13 mouse cellular contexts compared by ENCODE assay signal in the genomic region with DNA sequence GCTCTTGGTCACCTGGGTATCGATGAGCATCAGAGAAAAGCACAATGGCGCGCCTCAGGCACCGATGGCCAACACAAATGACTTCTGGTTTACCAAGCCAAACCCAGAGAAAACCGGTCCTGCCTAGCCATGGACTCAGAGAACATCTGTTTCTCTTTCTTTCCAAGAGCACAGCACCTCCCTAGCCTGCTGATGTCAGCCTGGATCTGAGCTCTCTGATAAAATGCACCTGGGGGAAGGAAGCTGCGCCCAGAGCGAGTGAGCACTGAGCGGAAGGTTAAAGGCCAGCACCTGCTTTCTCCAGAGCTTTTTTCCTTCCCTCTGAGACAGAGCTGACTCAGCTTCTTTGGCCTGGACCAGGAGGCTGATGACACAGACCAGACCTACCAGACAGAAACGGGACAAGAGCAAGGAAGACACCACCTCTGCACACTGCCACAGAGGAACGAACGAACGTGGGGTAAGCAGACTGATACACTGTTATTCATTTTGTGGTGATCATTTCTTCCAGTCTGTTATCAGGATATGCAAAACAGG.
DNase-seq lines count a peak whose midpoint lies in the region; ATAC-seq lines count a peak whose summit lies in the region.
"Had no signal": no experiment of that assay in that cellular context is flagged by ENCODE, and none has a peak within 500 bp of the region (broad histone marks: within the 10 kb centered on the region; RNA-seq: fewer than 3 reads in every experiment).

No protein-coding gene starts in this region.

- no peaks in the 10 kb centered on the region for H3K9me3 ChIP-seq in kidney, embryonic 15.5 days (replicated peaks)
- H3K9me3 ChIP-seq: hindbrain, embryonic 13.5 days had no signal

- DNase-seq in kidney, adult 11 months = no peak
- peak; percentile 66 for DNase-seq in embryo, embryonic 10.5 days (ENCODE audit: low spot score)
- peak; percentile 75 for DNase-seq in forelimb bud, embryonic 11.5 days (ENCODE audit: low read depth, low spot score)
- peak; percentile 60 for DNase-seq in mesoderm, embryonic 11.5 days (ENCODE audit: low read depth, low spot score)
- DNase-seq in adrenal gland, postnatal 25 days = no peak
- DNase-seq in cerebellum, adult 11 months = no peak
- no peak for DNase-seq in lung, postnatal 4 days
- DNase-seq: adrenal gland, adult 8-10 months; cerebellum, adult 18-20 months; heart, adult 18-20 months had no signal

- ATAC-seq in kidney, embryonic 15.5 days (replicated peaks; ENCODE audit: low FRiP score) = peak; percentile 86

- 51% methylated on average over 12 of the region's 12 CpGs for WGBS in kidney, embryonic 15.5 days

- H3K36me3 ChIP-seq in kidney, embryonic 15.5 days = no peaks in the 10 kb centered on the region
- H3K36me3 ChIP-seq: hindbrain, embryonic 13.5 days had no signal

- H3K4me1 ChIP-seq in kidney, embryonic 15.5 days = peaks cover 36% of the 10 kb centered on the region

- H3K9ac ChIP-seq in kidney, embryonic 15.5 days = no peak overlapping the region
- H3K9ac ChIP-seq: hindbrain, embryonic 13.5 days had no signal

- H3K27ac ChIP-seq in kidney, embryonic 15.5 days = 0 out of 2 replicates have a peak overlapping the region, but pooled peaks have one; percentile 14
- H3K27ac ChIP-seq: hindbrain, embryonic 13.5 days had no signal

- H3K4me2 ChIP-seq in kidney, embryonic 15.5 days = no peak overlapping the region
- H3K4me2 ChIP-seq: hindbrain, embryonic 13.5 days; midbrain, embryonic 11.5 days had no signal

- no peak overlapping the region for H3K4me3 ChIP-seq in kidney, embryonic 15.5 days (replicated peaks)
- H3K4me3 ChIP-seq: hindbrain, embryonic 13.5 days had no signal

- no peaks in the 10 kb centered on the region for H3K27me3 ChIP-seq in kidney, embryonic 15.5 days
- H3K27me3 ChIP-seq: hindbrain, embryonic 13.5 days had no signal

Comparison
In these comparisons a context has a peak if more than half of its experiments do, and no peak if none do; other contexts are left out.
1. DNase-seq: peak in embryo, embryonic 10.5 days (single experiment), forelimb bud, embryonic 11.5 days (single experiment) and mesoderm, embryonic 11.5 days (single experiment); none in kidney, adult 11 months (single experiment), adrenal gland, postnatal 25 days (single experiment), cerebellum, adult 11 months (single experiment) and lung, postnatal 4 days (0 of 2).